Mouse (Mus musculus): ENCODE results near the gene Abl2.

Abl2 gene

DNA sequence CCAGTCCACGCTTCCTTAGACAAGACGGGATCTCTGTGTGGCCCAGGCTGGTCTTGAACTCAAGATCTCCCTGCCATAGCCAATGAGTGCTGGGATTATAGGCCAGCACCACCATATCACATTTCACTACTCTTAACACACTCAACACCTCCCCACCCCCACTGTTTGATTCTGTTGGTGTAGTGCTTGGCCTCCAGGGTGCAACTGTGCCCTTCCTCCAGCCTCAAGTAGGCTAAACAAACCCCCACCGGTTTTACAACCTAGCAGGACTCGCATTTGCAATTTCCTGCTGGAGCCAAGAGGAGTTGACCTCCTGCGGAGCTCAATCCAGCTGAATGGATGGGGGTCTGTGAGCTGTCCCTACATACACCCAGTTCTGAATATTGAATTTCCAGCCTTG is 110.0 kb downstream of the Abl2 start:
- in situ Hi-C loops (cut with MboI, MseI), result no loop called here

DNA sequence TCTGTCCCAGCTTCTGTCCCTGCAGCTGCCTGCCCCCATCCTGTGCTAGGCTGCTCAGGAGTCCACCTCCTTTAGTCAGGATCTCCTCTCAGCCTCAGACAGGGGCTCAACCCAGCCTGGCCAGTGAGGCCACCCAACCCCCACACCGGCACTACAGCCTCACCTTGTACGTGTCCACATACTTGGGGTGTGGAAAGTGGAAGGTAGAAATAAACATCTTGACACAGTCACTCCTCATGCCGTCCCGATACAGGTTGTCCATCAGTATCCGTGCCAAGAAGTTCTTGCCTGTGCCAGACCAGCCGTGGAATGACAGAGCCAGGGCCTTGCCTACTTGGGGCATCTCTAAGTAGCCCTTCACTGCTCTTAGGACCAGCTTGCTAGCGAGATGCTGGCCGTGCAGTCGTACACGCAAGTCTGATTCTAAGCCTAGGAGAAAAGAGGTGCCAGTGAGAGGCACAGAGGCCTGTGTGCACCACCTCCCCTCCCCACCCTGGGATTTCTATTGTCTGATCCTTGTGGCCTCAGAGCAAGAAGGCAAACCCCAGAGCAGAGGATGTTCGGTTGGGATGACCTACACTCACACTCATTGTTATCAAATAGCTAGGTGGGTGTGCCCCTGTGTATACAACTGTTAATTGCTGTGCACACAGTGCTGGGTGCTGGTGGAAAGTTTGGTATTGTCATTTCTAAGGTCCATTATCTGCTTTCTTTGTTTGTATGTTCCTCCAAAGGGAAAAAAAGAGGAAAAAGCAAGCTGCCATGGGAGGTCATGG is 110.8 kb downstream of the Abl2 start:
- in situ Hi-C loops (cut with MboI, MseI), result no loop called here

DNA sequence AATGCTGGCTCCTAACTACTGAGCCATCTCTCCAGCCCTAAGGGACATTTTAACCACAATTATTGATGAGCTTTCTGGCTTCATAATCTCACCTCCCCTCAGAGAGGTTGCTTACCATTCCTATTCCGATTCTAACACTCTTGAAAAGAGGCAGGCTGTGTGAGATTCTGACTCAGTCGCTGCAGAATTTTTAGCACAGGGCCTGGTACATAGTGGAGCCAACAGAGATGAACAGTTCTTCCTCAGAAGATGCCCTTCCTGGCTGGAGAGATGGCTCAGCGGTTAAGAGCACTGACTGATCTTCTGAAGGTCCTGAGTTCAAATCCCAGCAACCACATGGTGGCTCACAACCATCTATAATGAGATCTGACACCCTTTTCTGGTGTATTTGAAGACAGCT is 113.3 kb downstream of the Abl2 start:
- in situ Hi-C loops (cut with MboI, MseI), result loop anchor here (5.0 kb wide), 1 partner anchor 35 kb away; no protein-coding TSS in a partner anchor

DNA sequence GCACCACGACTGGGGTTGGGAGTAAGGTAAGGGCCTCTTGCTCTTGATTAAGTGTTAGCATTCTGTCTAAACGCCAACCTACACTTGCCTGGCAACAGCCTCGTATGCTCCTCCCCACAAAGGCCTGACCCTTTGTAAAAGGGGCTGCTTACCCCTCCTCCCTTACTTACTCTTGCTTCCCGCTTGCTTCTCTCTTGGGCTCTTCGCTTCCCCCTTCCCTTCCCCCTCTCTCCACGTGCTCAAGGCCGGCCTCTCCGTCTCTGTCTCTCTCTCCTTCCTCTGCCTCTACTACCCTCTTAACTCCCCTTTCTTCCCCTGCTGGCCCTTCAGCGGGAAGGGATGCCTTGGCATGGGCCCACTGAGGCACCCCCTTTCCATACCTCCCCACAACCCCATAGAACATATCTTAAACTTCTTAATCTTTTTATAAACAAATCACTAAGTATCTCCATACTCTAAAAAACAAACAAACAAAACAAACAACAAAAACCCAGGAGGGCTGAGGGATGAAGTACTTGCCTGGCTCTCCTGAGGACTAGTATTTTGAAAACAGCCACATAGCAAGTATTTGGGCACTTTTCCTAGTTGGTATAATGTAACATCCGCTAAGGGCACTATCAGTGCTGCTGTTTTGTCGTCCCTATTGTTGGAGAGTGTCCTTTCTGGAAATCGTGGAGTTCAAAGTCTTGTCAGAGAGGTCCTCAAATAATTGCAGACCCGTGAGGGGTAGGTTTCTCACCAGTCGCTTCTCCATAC is 114.3 kb downstream of the Abl2 start:
- in situ Hi-C loops (cut with MboI, MseI), result loop anchor here (5.0 kb wide), 1 partner anchor 36 kb away; no protein-coding TSS in a partner anchor

DNA sequence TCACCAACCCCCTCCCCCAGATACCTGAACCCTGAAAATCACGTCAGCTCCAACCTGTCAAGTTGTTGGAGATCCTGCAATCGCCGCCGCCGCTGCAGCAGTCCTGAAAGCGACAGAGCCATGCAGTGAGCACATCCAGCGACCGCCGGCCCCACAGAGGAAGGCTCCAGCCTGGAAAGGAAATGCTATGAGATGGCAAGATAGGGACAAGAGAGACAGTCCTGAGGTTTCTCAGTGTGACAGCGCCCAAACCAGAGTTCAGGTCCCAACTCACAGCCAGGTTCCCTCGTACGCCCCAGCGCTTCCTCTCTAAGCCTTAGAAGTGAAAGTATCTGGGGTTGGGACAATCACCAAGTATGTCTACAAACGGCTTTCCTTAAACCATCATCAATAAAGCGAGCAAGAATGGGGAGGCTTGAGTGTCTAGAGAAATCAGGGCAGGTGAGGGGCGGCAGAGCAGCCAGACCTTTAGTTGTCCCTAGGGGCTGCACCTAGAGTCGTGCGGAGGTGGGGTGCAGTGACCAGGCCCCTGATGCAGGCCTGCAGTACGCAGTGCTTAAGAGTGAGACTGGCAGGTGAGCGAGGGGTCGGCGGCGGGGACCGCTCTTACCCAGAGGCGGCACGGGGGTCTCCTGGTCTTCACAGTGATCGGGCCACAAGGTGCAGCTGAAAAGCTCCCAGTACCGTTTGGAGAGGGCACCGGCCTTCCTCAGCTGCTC is 115.0 kb downstream of the Abl2 start:
- in situ Hi-C loops (cut with MboI, MseI), result loop anchor here (5.0 kb wide), 1 partner anchor 36 kb away; no protein-coding TSS in a partner anchor

DNA sequence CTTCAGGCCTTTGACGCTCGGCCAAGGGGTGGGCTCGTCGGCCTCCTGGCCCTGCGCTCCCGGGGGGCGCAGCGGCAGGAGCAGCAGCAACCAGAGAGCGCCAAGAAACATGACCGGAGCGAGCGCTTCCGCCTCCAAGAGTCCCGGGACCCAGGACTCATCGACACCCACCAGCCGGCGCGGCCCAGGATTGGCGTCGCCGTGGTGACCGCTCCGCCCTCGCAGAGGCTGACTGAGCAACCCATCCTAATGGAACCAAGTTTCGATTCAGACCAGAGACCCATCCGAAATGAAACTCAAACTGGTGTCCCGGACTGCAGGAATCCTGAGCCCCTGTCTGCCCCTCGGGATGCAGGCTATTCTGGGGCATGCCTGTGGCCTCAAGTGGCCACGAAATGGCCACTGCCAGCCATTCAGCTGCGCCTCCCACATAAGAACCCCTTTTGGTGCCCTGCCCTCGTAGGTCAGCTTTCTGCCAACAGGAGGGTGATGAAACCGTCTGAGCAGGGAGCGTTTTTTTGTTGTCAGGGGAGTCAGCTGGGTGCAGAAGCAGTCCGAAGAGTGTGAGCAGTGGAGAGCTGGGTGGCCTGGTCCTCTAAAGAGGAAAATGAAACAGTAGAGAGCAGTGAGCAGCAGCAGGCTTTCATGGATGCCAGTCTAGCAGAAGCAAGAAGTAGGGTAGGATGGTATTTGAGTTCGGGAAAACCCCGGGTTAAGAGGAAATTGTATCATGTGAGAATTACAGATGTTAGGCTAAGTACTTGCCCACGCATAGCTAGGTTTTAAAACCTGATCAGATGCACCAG is 115.8 kb downstream of the Abl2 start, which contains the start of gene Tor3a:
Tor3a (minus strand) TSS at position 162 of the 806 bp plus-strand sequence.
- in situ Hi-C loops (cut with MboI, MseI), result loop anchor here (5.0 kb wide), 1 partner anchor 37 kb away; no protein-coding TSS in a partner anchor

DNA sequence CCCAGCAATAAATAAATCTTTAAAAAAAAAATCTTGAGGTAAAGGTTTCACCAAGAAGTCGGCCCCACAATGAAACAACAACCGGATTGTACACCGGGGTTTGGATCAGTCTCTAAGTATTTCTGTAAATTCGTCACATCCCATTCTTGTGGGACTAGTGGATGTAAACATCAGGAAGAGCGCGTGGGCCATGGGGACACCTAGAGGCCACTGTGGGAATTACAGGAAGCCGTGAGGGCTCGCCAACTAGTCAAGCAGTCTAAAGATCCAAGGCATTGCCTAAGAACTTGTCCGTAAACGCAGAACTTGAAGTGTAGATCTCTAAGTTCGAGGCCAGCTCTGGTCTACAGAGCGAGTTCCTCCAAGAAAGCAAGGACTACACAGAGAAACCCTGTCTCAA is 117.6 kb downstream of the Abl2 start:
- in situ Hi-C loops (cut with MboI, MseI), result no loop called here

DNA sequence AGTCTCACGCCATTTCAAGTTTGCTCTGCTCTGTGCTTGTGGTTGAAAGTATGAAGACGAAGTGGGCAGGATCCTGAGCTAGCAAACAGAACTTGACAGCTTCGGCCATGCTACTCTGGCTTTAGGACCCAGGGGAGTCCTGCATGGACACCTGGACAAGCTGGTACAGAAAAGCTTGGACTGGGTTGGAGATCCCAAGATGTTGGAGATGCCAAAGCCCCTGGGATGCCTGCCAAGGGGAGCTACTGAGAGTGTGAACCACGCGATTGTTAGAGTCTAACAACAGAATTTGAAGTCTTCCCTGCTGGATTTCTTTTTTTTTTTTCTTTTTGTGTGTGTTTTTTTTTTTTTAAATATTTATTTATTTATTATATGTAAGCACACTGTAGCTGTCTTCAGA is 118.0 kb downstream of the Abl2 start:
- in situ Hi-C loops (cut with MboI, MseI), result no loop called here

DNA sequence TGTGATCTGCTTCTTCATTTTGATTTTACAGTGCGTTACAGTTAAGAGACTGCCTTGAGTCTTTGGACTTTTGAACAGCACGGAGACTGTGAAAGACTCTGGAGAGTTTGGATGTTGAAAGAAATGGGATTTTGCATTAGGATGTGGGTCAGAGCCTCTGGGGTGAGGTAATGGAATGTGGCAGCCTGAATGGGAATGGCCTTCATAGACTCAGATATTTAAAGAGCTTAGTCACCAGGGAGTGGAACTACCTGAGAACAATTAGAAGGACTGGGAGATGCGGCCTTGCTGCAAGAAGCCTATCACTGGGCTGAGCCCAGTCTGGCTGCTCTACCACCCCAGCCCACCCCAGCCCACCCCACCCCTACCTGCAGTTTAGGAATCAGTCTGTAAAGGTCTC is 118.6 kb downstream of the Abl2 start:
- in situ Hi-C loops (cut with MboI, MseI), result no loop called here

DNA sequence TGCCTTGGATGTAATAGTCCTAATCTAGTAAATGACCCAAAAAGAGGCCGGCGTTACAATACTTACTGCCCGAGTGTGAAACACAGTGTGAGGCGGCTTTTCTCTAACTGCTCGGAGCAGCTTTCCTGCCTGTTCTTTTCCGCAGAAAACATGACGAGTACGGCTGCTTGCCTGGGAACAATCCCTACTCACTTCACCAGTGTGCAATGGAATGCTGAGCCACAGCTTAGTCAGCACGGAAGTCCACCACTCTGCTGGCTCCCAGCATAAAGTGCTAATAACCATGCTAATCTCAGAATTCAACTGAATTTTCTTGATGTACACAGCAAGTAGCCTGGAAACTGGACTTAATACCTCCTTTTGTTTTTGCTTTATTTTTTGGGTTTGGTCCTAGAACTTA is 121.0 kb downstream of the Abl2 start:
- in situ Hi-C loops (cut with MboI, MseI), result no loop called here

DNA sequence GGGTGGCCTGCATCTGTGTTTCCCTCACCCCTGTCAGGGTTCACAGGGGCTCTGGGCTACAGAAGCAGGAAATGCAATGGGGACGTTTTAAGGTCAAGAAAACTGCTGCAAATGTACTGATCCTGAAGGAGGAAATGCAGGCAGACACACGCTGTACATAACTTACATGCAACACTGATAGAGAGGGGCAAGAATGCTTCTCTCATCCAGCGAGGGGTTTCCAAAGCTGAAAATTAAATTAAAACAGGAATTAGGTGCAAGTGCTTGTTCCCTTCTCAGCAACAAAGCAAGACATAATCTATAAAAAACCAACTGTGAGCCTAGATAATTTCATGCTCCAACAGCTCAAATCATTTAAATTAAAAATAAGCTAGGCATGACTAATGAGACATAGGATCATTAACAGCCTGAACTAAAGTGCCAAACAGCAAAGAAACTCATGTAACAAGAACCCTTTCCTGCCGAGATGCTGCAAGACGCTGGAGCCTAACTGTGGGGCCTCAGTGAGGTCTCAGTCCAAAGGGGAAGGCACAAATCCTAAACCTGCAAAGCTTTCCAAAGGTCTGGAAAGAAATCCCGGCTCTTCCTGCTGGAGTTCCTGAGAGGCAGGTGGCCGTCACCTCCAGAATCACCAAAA is 127.6 kb downstream of the Abl2 start:
- in situ Hi-C loops (cut with MboI, MseI), result no loop called here

Measured in regulatory T cell (primary cell).